Mouse (Mus musculus) layer of hippocampus, postnatal 10 days (tissue): Measurements from ENCODE around the gene Pde5a. TPM values are rescaled to one million over a fixed set of nuclear protein-coding genes. Genes with fewer than 3 reads are reported as not detected.

Source experiments
- DNase-seq, 2 experiments: peaks; one replicate each; pipeline ENCODE4 v3.0.0; 2021; ENCODE audit warnings: low spot score in 2 of 2
- total RNA-seq, 2 experiments: library from RNA; stranded (reverse); gene quantifications; 2 replicates each; pipeline ENCODE4 v1.2.3; 2021

The Pde5a gene
- total RNA-seq, 2 experiments from 2014 or later, result 10.4 to 12.7 TPM

DNA sequence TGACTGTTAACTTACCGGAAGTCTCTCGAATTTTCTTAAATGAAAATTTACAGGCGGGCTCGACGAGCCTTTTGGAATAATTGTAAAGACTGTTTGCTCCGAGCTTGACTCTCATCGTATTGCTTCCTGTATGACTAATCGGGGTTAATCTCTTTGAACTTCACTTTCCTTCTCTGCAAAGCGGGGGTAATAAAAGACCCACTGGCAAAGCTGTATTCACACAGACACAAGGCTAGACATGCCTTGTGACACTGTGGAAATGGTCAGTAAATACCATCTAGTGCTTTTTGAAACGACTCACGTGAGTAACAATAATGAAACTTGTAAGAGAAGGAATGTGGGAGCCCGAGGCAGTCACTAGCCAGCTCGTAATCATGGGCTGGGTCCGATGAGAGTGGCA, 35.0 kb downstream of the Pde5a start:
- DNase-seq, result no peak

DNA sequence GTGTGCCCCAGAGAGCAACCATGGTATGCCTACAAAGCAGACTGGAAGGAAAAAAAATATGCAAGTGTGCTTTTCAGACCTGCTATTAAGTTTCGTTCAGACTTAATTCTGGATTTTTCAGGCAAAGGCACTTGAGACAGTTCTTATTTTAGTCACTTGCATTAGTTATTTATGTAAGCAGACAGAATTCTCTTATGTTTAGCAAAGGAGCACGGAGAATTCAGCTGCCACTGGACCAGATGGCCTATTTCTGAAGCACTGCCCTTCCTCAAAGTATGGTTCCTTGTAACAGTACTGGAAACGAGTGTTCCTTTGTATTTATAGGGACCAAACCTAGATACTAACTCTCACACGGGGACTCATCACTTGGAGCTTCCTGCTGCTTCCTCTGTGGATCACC, 38.2 kb downstream of the Pde5a start:
- DNase-seq, result no peak

DNA sequence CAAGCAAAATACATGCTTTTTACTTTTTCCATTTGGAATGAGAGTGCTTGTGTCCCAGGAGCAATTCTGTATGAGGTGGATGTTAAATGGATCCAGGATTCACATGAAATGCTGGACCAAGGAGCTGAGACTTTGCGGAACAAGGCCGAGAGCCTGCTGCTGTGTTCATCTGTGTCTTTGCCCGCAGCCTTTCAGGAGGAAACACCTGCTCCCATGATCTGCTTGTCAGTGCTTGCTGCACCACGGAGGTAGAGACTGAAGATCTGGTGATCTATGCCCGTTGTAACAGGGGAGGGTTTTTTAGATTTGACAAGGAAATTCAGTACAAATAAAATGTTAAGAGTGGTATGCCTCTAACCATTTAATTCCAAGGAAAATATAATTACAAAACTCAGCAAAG, 39.1 kb downstream of the Pde5a start:
- DNase-seq, result no peak

DNA sequence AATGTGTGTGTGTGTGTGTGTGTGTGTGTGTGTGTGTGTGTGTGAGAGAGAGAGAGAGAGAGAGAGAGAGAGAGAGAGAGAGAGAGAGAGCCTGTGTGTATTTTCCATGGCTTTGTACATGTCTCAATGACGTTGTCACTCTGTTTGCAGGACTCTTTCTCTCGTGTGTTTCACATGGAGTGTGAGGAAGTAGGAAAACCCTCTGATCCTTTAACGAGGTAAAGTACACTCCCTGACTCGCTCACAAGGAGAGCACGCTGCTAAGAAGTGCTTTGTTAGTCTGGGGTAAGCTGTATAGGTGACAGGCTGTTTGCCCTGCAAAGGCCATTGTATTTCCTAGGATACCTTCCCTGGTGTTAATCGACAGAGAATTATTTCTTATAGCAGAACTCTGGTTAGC, 52.7 kb downstream of the Pde5a start:
- no peak for DNase-seq

DNA sequence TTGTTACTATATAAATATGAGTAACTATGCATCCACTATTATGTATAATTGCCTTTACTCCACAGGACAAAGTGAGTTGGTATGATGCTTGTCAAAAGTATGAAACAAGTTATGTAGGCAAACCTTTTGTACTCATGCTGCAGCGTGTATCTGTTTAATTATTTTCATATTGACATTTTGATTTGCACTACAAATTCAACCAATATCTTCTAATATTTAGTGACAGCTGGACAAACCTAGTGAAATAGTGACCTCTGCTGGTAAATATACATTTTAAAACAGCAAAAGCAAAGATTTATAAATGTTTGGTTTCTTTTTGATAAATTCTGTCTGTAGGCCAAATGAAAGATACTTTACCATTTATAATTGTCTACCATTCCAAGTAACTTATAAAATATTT, 55.5 kb downstream of the Pde5a start:
- DNase-seq, result no peak

DNA sequence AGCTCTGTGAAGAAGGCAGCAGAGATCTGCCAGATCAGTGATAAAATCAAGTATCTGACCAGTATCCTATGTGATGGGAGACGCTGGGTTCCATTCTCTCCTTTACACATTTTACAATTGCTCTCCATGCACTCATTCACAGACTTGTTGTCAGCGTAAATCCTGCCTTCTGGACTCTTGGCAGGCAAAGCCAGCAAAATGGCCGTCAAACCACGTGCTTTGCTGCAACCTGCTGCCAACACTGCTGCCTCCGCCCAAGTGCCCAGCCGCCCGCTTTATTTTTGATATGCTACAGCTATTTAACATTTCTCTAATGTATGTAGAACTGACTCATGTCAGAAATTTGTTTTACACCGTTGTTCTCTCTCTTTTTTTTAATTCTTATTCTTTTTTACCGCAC, 59.6 kb downstream of the Pde5a start:
- DNase-seq, result peak; percentile 54 to 58

DNA sequence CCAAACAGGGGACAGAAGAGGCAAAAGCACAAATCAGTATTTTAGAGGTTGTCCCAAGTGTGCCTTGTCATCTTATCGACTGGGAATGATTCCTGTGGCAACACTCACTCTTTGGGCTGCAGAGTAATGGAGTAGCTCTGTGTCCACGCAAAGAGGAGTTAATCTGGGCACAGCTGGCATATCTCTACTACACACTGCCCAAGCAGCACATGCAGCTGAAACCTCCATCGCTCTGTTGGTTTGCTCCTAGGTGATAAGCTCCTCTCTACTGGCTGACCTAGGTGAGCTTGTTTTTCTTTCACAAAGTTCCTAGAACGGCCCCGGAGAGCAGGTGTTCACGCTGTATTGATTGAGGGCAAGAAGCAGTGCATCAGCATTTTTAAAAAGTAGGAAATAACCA, 60.8 kb downstream of the Pde5a start:
- DNase-seq, result no peak

DNA sequence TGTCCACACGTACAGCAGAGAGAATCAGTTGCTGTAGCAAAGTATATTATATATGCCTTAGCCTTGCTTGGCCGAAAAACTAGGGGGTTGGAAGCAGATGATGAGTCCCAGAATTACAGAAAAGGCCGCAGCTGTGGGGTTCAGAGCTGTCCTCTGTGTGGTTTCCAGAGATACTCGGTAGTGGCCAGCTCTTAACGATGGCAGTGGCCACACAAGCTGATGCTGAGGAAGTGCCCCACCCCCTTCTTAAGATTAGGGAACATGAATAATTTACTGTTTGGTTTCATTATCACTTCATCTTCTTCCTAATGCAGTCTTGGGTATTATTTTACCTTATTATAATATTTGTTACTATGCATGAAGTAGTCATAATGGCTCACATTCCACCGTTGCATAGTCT, 71.3 kb downstream of the Pde5a start:
- no peak for DNase-seq

DNA sequence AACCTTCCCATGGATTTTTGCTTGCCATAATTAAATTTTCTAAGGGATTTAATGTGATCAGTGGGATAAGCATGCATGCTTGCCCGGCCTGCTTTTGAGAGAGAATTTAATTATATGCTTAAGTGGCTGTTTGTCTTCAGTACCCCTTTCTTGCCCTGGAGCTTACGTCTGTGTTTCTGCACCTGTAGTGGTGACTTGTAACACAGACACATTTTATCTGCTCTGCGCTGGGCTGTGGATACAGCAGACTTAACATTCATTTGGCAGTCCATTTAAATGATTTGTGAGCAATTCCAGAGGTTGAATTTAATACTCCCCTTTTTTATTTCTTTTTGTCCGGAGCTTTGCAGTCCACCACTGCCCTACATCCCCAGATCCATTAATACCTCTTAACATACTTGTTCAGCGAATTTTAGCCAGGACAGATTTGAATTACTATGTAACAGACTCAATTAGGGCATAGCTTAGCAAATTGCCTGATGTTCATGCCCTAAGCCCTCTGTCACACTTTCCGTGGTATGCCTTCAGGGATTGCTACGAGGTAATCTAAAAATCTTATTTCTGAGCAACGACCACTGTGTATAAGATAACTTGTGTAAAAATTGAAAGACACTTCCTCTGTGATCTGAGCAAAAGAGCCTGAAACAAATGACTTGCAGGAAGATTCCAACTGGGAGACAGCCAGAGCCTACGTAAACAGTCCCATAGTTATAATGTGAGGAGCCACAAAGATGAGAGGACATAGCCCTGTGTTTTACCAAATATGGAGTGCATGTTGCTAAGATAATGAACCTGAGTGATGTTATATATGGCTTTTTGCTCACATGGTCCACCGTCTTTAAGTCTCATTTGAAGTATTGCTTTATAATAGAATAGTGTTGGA, 72.0 kb downstream of the Pde5a start:
- DNase-seq, result no peak

DNA sequence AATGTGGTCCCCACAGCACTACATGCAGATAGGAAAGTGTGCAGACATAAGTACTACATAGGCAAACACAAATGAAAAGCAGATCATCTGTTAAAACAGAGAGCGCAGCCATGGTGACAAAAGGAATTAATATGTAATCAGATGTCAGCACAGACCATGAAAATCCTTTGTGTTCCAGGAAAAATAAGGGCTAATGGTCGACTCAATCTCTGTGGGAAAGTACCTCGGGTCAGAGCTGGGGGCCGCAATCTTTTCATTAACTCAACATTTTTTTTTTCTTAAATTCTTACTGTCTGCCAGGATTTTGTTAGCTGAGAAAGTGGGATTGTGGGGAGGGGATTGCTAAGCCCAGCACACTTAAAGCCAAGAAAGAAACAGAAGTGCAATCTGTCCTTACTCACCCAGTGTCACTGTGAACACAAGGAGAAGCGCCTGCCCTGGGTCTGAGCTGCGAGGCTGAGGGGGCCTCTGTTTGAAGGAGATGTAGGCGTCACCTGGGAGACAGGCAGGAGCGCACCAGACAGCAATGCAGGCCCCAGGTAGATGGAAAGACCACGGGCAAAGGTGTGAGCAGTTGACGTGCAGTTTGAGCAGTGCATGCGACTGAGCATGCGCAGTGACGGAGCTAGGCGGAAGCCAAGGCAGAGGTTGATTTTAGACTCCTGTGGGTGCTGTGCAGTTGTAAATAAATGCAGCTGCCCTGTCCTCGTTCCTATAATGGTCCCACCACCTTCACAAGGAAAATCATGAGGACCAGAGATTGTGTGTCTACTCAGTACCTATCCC, 72.9 kb downstream of the Pde5a start:
- no peak for DNase-seq

DNA sequence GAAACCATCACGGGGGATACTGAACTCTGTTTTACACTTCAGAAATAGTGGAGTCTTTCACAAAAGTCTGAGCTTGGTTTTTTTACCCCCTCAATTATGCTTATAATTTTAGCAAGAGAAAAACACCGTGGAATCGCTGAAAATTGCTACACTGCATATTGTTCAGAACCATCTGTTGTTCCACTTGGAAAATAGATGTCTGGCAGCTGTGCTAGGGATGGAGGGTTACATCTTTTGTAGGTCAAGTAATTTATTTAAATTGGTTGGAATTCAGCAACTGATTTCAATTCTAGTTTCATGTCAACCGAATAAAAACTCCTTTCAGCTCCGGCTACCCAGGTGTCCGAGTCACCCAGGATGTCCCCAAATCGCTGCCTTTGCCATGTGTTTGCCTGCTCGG, 78.6 kb downstream of the Pde5a start:
- DNase-seq, result no peak

DNA sequence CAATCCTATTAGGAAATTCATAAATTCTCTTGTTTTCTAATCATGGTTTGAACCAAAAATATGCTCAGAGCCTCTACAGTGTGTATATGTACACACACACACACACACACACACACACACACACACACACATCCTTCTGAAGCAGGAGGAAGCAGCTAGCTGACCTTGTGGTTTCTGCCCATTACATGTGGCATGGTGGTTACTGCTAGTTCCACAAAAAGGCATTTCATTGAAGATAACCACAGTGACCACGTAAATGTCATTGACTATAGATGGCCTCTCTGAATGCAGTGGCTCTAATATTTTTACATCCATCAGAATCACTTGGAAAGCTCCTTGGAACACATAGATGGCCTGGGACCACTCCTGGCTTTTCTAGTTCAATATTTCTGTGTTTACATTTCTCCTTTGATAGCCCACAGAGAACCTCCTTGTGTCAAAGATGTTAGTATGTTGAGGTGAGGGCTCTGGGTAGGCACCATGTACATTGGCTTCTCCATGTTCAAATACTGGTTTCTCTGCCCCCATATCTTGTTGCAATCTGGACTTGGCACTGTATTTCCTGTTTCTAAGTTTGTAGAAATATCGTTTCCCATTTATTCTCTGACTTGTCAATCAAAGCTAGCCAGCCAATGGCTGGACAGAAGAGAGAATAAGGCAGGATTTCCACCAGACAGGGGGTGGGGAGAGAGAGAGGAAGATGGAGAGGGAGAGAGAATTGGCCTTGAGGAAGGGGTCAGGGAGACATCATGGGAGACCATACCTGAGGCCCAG, 81.5 kb downstream of the Pde5a start:
- no peak for DNase-seq

DNA sequence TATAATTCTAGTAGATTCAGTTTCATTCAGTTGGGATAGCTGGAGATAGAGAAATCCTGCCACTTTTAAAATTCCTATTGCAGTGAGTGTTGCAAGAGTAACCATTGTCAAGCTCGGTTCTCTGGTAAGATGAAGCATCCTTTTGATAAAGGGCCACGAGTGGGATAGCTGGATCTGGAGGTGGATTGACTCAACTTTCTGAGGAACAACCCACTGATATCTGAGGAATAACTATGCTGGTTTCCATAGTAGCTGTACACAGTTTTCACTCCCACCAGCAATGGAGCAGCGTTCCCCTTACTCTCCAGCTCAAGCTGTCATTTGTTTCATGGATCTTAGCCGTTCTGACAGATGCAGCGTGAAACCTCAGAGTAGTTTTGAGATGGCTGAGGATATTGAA, 82.2 kb downstream of the Pde5a start:
- no peak for DNase-seq

DNA sequence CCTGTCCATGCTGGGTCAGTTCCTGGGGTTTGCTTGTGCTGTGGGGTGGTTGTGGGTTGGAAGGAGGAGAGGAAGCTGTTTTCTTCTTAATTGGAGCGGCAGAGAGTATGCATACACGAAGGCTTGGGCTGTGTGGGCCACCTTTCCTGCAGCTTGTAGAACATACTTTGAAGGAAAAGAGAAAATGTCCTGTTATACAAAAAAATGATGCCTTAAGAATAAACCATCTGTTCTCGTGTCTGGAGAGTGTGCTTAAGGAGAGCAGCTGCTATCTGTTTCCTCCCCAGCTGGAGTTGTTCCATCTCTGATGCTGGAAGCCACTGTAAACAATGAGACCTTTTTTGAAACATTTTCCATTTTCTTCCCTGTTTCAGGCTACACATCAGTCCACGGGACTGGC, 85.8 kb downstream of the Pde5a start:
- no peak for DNase-seq

DNA sequence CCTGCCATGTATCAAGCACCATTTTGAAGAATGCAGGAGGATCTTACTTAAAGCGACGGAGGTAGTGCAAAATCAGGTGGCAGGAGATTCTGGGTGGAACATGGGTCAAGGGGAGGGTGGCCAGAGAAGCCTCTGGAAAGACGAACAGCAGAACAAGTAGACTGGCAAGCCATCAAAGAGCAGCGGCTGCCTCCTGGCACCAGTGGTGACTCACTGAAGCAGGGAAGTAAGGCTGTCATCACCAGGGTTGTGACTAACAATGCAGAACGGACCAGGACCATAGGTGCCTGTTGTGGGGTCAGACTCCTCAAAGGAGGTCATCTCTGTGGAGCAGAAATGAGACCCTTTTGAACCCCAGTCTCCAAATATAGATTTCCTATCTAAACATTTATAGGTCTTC, 89.5 kb downstream of the Pde5a start:
- no peak for DNase-seq

DNA sequence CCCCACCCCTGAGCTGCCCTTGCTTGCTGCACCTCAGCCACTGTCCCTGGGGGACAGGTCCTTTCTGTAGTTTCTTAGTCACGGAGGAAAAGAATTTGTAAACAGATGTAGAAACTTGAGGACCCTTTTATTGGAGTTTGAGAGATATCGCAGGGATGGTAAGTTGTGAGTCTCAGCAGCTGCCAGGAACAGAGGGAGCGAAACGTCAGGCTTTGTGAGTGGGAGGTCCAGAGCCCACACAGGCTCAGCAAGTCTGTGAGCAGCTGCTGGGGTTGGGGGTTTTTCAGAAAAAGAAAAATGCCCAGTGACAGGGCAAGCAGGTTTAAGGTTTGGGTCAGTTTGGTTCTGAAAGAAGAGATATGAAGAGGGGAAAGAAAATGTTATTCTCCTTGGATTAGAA, 92.0 kb downstream of the Pde5a start:
- DNase-seq, result no peak

DNA sequence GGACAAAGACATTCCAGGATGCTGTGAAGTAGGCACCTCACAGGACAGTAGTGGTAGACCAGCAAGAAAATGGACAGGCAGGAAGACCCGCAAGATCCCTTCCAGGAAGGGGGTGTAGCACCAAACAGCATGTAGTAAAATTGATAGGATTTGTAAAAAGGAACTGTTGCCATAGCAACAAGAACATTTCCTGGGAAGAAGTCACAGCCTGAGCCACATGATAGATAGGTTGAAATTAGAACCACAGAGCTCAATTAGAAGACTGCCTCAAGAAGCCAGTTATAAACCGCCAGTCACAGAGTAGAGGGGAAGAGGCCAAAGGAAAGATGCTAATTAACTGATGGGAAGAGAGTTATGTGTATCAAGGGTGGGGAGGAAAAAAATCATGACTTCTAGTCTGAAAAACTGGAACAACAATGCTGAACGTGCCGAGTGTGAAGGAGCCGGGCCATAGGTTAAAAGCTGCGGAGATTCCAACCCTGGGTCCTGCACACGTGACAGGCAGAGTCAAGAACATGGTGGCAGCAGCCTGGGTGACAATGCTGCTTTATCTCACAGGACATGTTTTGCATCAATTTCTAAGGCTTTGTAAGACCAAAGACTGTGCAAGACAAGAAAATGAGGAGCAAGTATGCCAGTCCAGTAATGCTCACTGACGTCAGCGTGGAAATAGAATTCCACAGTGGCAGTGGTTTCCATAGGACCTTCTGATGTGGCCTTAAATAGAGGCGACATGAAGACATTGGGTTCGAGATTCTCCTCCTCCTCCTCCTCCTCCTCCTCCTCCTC, 99.7 kb downstream of the Pde5a start:
- DNase-seq, result no peak

DNA sequence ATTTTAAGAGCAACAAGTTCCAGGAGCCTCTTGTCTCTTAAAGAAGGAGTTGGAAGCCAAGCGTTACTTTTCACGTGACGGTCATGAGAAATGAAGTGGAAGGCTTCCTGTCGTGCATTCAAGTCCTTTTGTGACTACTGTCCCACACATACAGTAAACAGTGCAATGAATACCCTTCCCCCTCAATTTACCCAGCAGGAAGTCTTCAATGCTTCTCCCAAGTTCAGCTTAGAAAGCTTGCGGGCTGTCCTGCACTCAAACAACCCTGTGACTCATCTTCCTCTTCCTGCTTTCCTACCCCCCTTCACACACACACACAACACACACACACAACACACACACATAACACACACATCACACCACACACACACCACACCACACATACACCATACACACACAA, 105.8 kb downstream of the Pde5a start:
- DNase-seq, result no peak

DNA sequence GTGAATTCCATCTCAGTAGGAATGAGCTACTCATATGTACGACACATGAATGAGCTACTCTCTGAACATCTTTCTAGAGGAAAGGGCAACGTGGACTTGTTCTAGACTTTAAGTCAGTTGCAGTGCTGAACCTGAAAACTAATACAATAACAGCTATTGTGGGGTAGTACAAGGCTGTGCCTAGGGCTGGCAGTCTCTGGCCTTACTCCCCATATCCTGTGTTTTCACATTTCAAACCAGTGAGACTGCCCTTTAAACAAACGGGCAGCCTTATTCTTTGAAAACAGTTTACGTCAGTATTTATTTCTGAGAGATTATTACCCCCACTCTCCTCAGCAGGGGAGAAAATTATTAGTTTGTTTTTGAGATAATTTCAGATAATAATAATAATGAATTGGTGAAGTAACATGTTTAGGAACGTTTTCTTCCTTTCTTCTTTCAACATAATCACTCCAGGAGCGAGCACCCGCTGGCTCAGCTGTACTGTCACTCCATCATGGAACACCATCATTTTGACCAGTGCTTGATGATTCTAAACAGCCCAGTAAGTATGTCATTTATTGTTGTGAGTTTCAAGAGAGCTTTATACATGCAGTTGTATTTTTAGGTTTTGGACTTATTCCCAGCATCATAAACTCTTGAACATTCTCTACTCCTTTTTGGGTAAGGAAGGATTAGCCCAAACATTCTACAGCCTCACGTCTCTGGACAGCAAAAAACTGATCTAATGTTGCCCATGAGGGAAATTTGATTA, 106.5 kb downstream of the Pde5a start:
- no peak for DNase-seq

DNA sequence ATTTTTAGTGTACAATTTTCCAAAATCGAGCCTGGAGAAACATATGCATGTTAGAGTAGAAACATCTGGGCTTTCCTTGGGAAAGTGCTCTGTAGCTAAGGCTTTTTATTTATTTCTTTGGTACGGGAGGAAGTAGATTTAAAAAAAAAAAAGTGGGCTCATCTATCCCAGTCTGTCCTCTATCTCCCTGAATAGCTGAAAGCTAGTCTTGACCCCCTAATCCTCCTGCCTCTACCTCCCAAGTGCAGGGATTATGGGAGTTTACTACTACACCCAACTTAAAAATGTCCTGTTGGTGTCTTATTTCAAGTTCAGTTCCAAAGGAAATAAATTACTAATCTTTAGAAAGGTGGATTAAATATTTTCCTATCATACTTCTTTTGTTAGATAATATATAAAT, 108.9 kb downstream of the Pde5a start:
- DNase-seq, result no peak
